Mouse (Mus musculus) hindbrain, embryonic 15.5 days (tissue): ENCODE results near the gene Gdf7. TPM values are rescaled to one million over a fixed set of nuclear protein-coding genes. Genes with fewer than 3 reads are reported as not detected.

Experiments used
- ATAC-seq: fragments of 200-750 bp; cut with Nextera tagmentation; 2 replicates; pipeline ENCODE4 v1.8.0; 2017; ENCODE audit warnings: low read depth, moderate number of reproducible peaks, moderate TSS enrichment; ENCODE audit not compliant: low FRiP score
- H3K27ac ChIP-seq: fragments of 300-500 bp; sonication (generic); replicated peaks from 2 replicates; pipeline ENCODE4 v1.5.1; 2015; ENCODE audit warnings: mild to moderate bottlenecking, inconsistent platforms
- H3K27me3 ChIP-seq: fragments of 300-500 bp; sonication (generic); 2 replicates; pipeline ENCODE4 v1.6.1; 2015; ENCODE audit warnings: control low read depth, inconsistent platforms
- H3K36me3 ChIP-seq: fragments of 300-500 bp; sonication (generic); 2 replicates; pipeline ENCODE4 v1.6.1; 2015; ENCODE audit warnings: control low read depth, inconsistent platforms
- H3K4me1 ChIP-seq: fragments of 300-500 bp; sonication (generic); replicated peaks from 2 replicates; pipeline ENCODE4 v1.6.1; 2015; ENCODE audit warnings: control low read depth, inconsistent platforms
- H3K4me2 ChIP-seq: fragments of 300-500 bp; sonication (generic); 2 replicates; pipeline ENCODE4 v1.6.1; 2015; ENCODE audit warnings: moderate library complexity, mild to moderate bottlenecking, inconsistent platforms
- H3K4me3 ChIP-seq: fragments of 300-500 bp; sonication (generic); 2 replicates; pipeline ENCODE4 v1.5.1; 2015; ENCODE audit warnings: mild to moderate bottlenecking, inconsistent platforms
- H3K9ac ChIP-seq: fragments of 300-500 bp; sonication (generic); 2 replicates; pipeline ENCODE4 v1.6.1; 2015; ENCODE audit warnings: inconsistent platforms
- H3K9me3 ChIP-seq: fragments of 300-500 bp; sonication (generic); 2 replicates; pipeline ENCODE4 v1.6.1; 2016; ENCODE audit warnings: control low read depth, inconsistent platforms
- WGBS: fragments of 180-500 bp; shearing (Covaris S2); methylation state at CpG from one replicate; pipeline ENCODE4 v1.1.7; 2015; 5-methylcytosine and 5-hydroxymethylcytosine counted together
- polyA plus RNA-seq: library from polyadenylated mRNA; unstranded; fragments of >200 nt; fragmentation: Nextera tagmentation; extraction: Ambion mirVana; gene quantifications from 2 replicates; pipeline ENCODE4 v1.2.1, GENCODE M21; 2015

Gdf7 gene
- polyA plus RNA-seq, 1 experiment from 2014 or later: 0.65 TPM

GRCm38 (mm10) chr12:8337286-8338060, 35.7 kb upstream of the Gdf7 start:
- no peak overlapping the region for H3K9ac ChIP-seq
- H3K9me3 ChIP-seq: no peaks in the 10 kb centered on the region
- H3K36me3 ChIP-seq: peaks cover 20% of the 10 kb centered on the region; the same call in 1 of the 2 replicates
- H3K4me1 ChIP-seq: peaks cover 19% of the 10 kb centered on the region
- H3K27me3 ChIP-seq: no peaks in the 10 kb centered on the region
- no peak for ATAC-seq
- no peak overlapping the region for H3K4me3 ChIP-seq
- H3K27ac ChIP-seq: no peak overlapping the region
- H3K4me2 ChIP-seq: no peak overlapping the region
- WGBS: 75% methylated on average over 12 of the region's 12 CpGs

- Histone ChIP-seq H3K36me3 (peaks cover 16% of the 10 kb centered on the region; the same call in 1 of the 2 replicates), H3K4me2 (no peak overlapping the region), H3K9ac (no peak overlapping the region), H3K27me3 (no peaks in the 10 kb centered on the region), H3K4me3 (no peak overlapping the region), H3K9me3 (no peaks in the 10 kb centered on the region), H3K4me1 (peaks cover 26% of the 10 kb centered on the region), H3K27ac (no peak overlapping the region)
- WGBS: 84% methylated on average over 10 of the region's 10 CpGs
- no peak for ATAC-seq
Measured at GRCm38 (mm10) chr12:8336601-8337285, 35.0 kb upstream of the Gdf7 start.

GRCm38 (mm10) chr12:8335503-8335902, 33.7 kb upstream of the Gdf7 start:
- 96% methylated on average over 2 of the region's 2 CpGs for WGBS

GRCm38 (mm10) chr12:8334261-8334660, 32.5 kb upstream of the Gdf7 start:
- no peak for ATAC-seq
- Histone ChIP-seq H3K9me3 (no peaks in the 10 kb centered on the region), H3K4me1 (peaks cover 26% of the 10 kb centered on the region), H3K4me3 (no peak overlapping the region), H3K27me3 (no peaks in the 10 kb centered on the region), H3K4me2 (no peak overlapping the region), H3K9ac (no peak overlapping the region), H3K36me3 (peaks cover 17% of the 10 kb centered on the region), H3K27ac (no peak overlapping the region)
- 90% methylated on average over 4 of the region's 4 CpGs for WGBS

More at GRCm38 (mm10) chr12:8335503-8335902, 33.7 kb upstream of the Gdf7 start:
- Histone ChIP-seq H3K4me3 (no peak overlapping the region), H3K36me3 (peaks cover 16% of the 10 kb centered on the region; the same call in 1 of the 2 replicates), H3K9ac (no peak overlapping the region), H3K4me1 (peaks cover 32% of the 10 kb centered on the region), H3K27me3 (no peaks in the 10 kb centered on the region), H3K4me2 (no peak overlapping the region), H3K27ac (no peak overlapping the region), H3K9me3 (no peaks in the 10 kb centered on the region)
- ATAC-seq: no peak

GRCm38 (mm10) chr12:8333617-8334016, 31.9 kb upstream of the Gdf7 start:
- Histone ChIP-seq H3K4me2 (no peak overlapping the region), H3K4me1 (peaks cover 24% of the 10 kb centered on the region), H3K27ac (no peak overlapping the region), H3K4me3 (no peak overlapping the region), H3K36me3 (peaks cover 18% of the 10 kb centered on the region), H3K27me3 (no peaks in the 10 kb centered on the region), H3K9ac (no peak overlapping the region), H3K9me3 (no peaks in the 10 kb centered on the region)
- WGBS: 89% methylated on average over 8 of the region's 8 CpGs
- ATAC-seq: no peak

- H3K9ac ChIP-seq: no peak overlapping the region
- peaks cover 24% of the 10 kb centered on the region for H3K4me1 ChIP-seq
- peaks cover 12% of the 10 kb centered on the region for H3K36me3 ChIP-seq
- H3K9me3 ChIP-seq: no peaks in the 10 kb centered on the region
- H3K27me3 ChIP-seq: no peaks in the 10 kb centered on the region
- H3K4me2 ChIP-seq: peak overlapping the region; percentile 16; the same call in 1 of the 2 replicates
- WGBS: 50% methylated on average over 5 of the region's 5 CpGs
- H3K27ac ChIP-seq: 0 out of 2 replicates have a peak overlapping the region, but pooled peaks have one; percentile 30
- ATAC-seq: 0 out of 2 replicates have a peak, but pooled peaks have one; percentile 1
- no peak overlapping the region for H3K4me3 ChIP-seq
Measured at GRCm38 (mm10) chr12:8332174-8332542, 30.4 kb upstream of the Gdf7 start.

GRCm38 (mm10) chr12:8331489-8332173, 29.9 kb upstream of the Gdf7 start:
- Histone ChIP-seq H3K9me3 (no peaks in the 10 kb centered on the region), H3K4me3 (no peak overlapping the region), H3K9ac (no peak overlapping the region), H3K27me3 (no peaks in the 10 kb centered on the region), H3K27ac (0 out of 2 replicates have a peak overlapping the region, but pooled peaks have one; percentile 4), H3K4me2 (no peak overlapping the region), H3K4me1 (peaks cover 27% of the 10 kb centered on the region), H3K36me3 (peaks cover 8% of the 10 kb centered on the region)
- WGBS: 43% methylated on average over 14 of the region's 14 CpGs
- ATAC-seq: peak; percentile 52

- WGBS: 90% methylated on average over 7 of the region's 7 CpGs
- Histone ChIP-seq H3K27me3 (no peaks in the 10 kb centered on the region), H3K36me3 (peaks cover 10% of the 10 kb centered on the region), H3K4me3 (no peak overlapping the region), H3K4me1 (peaks cover 27% of the 10 kb centered on the region), H3K9ac (no peak overlapping the region), H3K27ac (no peak overlapping the region), H3K4me2 (no peak overlapping the region), H3K9me3 (no peaks in the 10 kb centered on the region)
- no peak for ATAC-seq
Measured at GRCm38 (mm10) chr12:8329236-8329635, 27.5 kb upstream of the Gdf7 start.

GRCm38 (mm10) chr12:8327675-8328053, 25.9 kb upstream of the Gdf7 start:
- no peak overlapping the region for H3K4me2 ChIP-seq
- H3K27ac ChIP-seq: peak overlapping the region; percentile 78
- peak overlapping the region; percentile 38 for H3K9ac ChIP-seq
- no peak for ATAC-seq
- H3K9me3 ChIP-seq: no peaks in the 10 kb centered on the region
- H3K36me3 ChIP-seq: peaks cover 15% of the 10 kb centered on the region
- WGBS: 58% methylated on average over 1 of the region's 1 CpGs
- no peaks in the 10 kb centered on the region for H3K27me3 ChIP-seq
- H3K4me1 ChIP-seq: peaks cover 27% of the 10 kb centered on the region
- no peak overlapping the region for H3K4me3 ChIP-seq

GRCm38 (mm10) chr12:8326825-8327674, 25.3 kb upstream of the Gdf7 start:
- H3K9ac ChIP-seq: peak overlapping the region; percentile 38
- peak; percentile 92 for ATAC-seq
- peaks cover 20% of the 10 kb centered on the region for H3K36me3 ChIP-seq
- WGBS: 15% methylated on average over 17 of the region's 17 CpGs
- no peaks in the 10 kb centered on the region for H3K27me3 ChIP-seq
- H3K27ac ChIP-seq: peak overlapping the region; percentile 78
- 0 out of 2 replicates have a peak overlapping the region, but pooled peaks have one; percentile 19 for H3K4me2 ChIP-seq
- no peak overlapping the region for H3K4me3 ChIP-seq
- H3K9me3 ChIP-seq: no peaks in the 10 kb centered on the region
- peaks cover 23% of the 10 kb centered on the region for H3K4me1 ChIP-seq

- Histone ChIP-seq H3K4me3 (no peak overlapping the region), H3K4me2 (no peak overlapping the region), H3K9me3 (no peaks in the 10 kb centered on the region), H3K27me3 (no peaks in the 10 kb centered on the region), H3K4me1 (peaks cover 14% of the 10 kb centered on the region), H3K27ac (no peak overlapping the region), H3K9ac (no peak overlapping the region), H3K36me3 (peaks cover 20% of the 10 kb centered on the region)
- no peak for ATAC-seq
- WGBS: 80% methylated on average over 17 of the region's 17 CpGs
Measured at GRCm38 (mm10) chr12:8325943-8326522, 24.3 kb upstream of the Gdf7 start.
